Mouse (Mus musculus) small intestine, adult 2 months (tissue): ENCODE data around the gene Wdfy3. TPM values are rescaled to one million over a fixed set of nuclear protein-coding genes. Genes with fewer than 3 reads are reported as not detected.

Source experiments
- H3K27ac ChIP-seq: fragments of 200-500 bp; 2 replicates; pipeline ENCODE4 v1.5.1; 2012; ENCODE audit warnings: low read depth, low read length, control low read depth, inconsistent platforms; ENCODE audit not compliant: insufficient read depth
- H3K27me3 ChIP-seq: fragments of 200-500 bp; 2 replicates; pipeline ENCODE4 v1.6.1; 2012; ENCODE audit warnings: mild to moderate bottlenecking, moderate library complexity, low read length, inconsistent platforms; ENCODE audit not compliant: control insufficient read depth, insufficient read depth
- H3K36me3 ChIP-seq: fragments of 200-500 bp; 2 replicates; pipeline ENCODE4 v1.6.1; 2012; ENCODE audit warnings: mild to moderate bottlenecking, low read length, control low read depth, inconsistent platforms; ENCODE audit not compliant: control insufficient read depth, insufficient read depth
- H3K4me1 ChIP-seq: fragments of 200-500 bp; 2 replicates; pipeline ENCODE4 v1.6.1; 2012; ENCODE audit warnings: low read length, inconsistent platforms, mixed read lengths; ENCODE audit not compliant: control insufficient read depth, insufficient read depth, insufficient read length
- H3K4me3 ChIP-seq: fragments of 200-500 bp; 2 replicates; pipeline ENCODE4 v1.5.1; 2012; ENCODE audit warnings: low read depth, mild to moderate bottlenecking, control low read depth, inconsistent platforms, low read length, moderate library complexity
- CTCF ChIP-seq: fragments of 200-500 bp; IDR thresholded peaks from 2 replicates; pipeline ENCODE4 v1.5.1; 2012; ENCODE audit warnings: low read depth, mild to moderate bottlenecking, control low read depth, inconsistent platforms, low read length, moderate library complexity, mixed read lengths; ENCODE audit not compliant: insufficient replicate concordance, insufficient read length; ENCODE audit errors: extremely low read depth
- POLR2A ChIP-seq: fragments of 200-500 bp; IDR thresholded peaks from 2 replicates; pipeline ENCODE4 v1.6.1; 2012; ENCODE audit warnings: low read depth, mild to moderate bottlenecking, control low read depth, inconsistent platforms, low read length, moderate library complexity
- WGBS: fragments of 180-500 bp; shearing (Covaris S2); methylation state at CpG from one replicate; pipeline ENCODE4 v1.1.7; 2018; 5-methylcytosine and 5-hydroxymethylcytosine counted together
- polyA plus RNA-seq: library from polyadenylated mRNA; depleted of rRNA; stranded (reverse); fragments of >200 nt; gene quantifications from 2 replicates; pipeline ENCODE4 v1.2.3, GENCODE M21; 2012

Gene Wdfy3
- polyA plus RNA-seq, 1 experiment: 11.3 TPM

DNA sequence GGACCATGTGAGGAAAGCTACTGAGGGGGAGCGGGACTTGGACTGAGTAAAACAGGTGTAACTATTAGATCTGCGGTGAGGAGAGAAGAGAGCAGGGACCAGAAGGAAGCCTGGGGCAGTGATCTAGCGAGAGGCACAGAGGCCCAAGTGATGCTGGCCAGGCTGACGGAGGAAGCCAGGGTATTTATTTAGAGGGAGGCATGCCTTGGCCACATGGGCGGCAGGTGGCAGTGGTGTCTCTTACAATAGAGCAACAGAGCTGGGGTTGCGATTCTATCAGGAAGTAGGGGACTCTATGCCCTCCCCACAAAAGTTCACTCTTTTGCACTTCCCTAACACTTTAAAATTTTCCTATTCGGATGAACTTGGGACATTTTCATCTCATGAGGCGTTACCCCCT, 207.1 kb downstream of the Wdfy3 start:
- 87% methylated on average over 8 of the region's 8 CpGs for WGBS
- H3K36me3 ChIP-seq: peaks cover 38% of the 10 kb centered on the region
- no peak overlapping the region for H3K27ac ChIP-seq

DNA sequence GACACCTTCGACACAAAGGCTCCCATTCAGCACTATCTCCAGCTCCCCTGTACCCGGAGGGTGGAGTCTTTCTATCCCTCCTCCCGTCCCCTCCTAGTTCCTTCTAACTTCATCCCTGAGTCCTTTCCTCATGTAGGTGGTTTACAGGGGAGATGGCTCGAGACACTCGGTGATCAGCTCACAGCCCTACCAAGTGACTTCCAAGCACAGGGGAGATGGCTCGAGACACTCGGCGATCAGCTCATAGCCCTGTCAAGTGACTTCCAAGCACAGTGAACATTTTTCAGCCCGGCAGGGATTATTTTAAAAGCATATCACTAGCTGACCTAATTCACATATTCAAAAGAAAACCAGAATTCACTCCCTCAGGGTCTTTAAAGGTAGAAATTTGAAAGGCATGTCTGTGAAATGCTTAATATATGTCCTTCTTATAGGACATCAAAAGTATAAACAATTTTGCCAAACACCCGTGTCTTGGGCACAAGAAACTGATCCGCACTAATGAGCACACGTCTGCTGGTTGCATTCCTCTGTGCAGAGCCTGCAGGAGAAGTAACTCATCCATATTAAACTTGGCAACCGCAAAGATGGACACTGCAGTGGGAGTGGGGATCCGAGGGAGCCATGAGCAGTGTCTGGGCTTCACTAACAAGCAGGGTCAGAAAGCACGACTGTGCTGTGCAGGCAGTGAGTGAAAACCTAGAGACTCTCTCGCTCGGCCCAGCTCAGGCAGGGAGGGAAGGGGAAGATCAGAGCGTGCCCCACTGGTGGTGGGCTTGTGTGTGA, 207.7 kb downstream of the Wdfy3 start:
- no peak for TF ChIP-seq CTCF
- no peak for TF ChIP-seq POLR2A
- WGBS: 90% methylated on average over 18 of the region's 18 CpGs

More for the DNA sequence above, 207.1 kb downstream of the Wdfy3 start:
- TF ChIP-seq CTCF (no peak), POLR2A (no peak)
- H3K27me3 ChIP-seq: no peaks in the 10 kb centered on the region
- H3K4me3 ChIP-seq: no peak overlapping the region
- no peaks in the 10 kb centered on the region for H3K4me1 ChIP-seq

DNA sequence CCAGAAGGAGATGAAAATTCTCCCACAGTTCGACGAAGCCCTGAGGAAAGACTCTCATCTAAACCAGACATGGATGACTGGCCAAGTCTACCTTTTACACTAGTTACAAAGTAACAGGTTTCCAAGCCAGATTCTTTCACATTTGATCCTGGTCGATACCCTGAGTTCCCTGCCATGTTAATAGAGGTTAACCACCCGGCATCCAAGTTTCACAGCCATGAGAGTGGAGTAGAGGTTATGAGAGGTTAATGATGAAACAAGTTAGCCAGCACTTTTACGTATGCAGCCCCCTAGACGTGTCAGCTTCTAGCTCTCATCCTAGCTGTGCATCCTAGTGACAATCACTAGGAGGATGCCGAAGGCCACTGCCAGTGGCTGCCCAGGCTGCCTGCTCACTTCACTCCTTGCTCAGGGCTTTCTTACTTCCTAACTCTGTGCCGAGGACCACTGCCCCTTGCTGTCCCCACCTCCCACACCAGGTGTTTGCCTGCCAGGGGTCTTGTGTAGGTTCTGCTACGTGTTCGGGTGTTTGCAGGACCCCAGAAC, 210.8 kb downstream of the Wdfy3 start:
- Histone ChIP-seq H3K27me3 (no peaks in the 10 kb centered on the region), H3K4me1 (no peaks in the 10 kb centered on the region), H3K36me3 (peaks cover 40% of the 10 kb centered on the region), H3K27ac (no peak overlapping the region), H3K4me3 (no peak overlapping the region)
- WGBS: 95% methylated on average over 10 of the region's 10 CpGs
- TF ChIP-seq CTCF (no peak), POLR2A (no peak)

More for the DNA sequence above, 207.7 kb downstream of the Wdfy3 start:
- Histone ChIP-seq H3K27ac (no peak overlapping the region), H3K4me1 (no peaks in the 10 kb centered on the region), H3K36me3 (peaks cover 38% of the 10 kb centered on the region), H3K4me3 (no peak overlapping the region), H3K27me3 (no peaks in the 10 kb centered on the region)

DNA sequence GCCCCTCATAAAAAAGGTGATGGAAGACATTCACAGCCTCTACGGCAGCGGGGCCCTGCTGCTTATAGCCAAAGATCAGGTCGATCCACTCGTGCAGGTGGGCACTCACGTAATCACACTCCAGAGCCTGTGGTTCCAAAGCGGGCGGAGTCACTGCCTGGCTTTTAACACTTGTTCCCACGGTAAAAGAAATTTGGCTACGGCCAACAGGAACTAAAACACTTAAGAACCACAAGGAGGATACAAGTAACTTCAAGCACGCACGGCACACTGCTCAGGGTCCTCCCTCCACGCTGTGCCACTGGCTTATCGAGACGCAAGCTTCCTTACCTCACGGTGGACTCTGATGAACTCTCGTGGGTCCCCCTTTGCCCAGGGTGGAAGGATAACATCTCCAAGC, 214.2 kb downstream of the Wdfy3 start:
- H3K36me3 ChIP-seq: peaks cover 31% of the 10 kb centered on the region
- no peak overlapping the region for H3K4me3 ChIP-seq
- no peaks in the 10 kb centered on the region for H3K27me3 ChIP-seq
- H3K4me1 ChIP-seq: no peaks in the 10 kb centered on the region
- H3K27ac ChIP-seq: no peak overlapping the region
- TF ChIP-seq CTCF (no peak), POLR2A (no peak)
- 90% methylated on average over 16 of the region's 16 CpGs for WGBS

- Histone ChIP-seq H3K4me1 (no peaks in the 10 kb centered on the region), H3K27me3 (no peaks in the 10 kb centered on the region), H3K27ac (no peak overlapping the region), H3K36me3 (peaks cover 31% of the 10 kb centered on the region), H3K4me3 (no peak overlapping the region)
- TF ChIP-seq POLR2A (no peak), CTCF (peak; percentile 63; the same call in 1 of the 2 replicates)
- WGBS: 80% methylated on average over 7 of the region's 7 CpGs
These were observed 215.1 kb downstream of the Wdfy3 start for GRCm38 (mm10) chr5:101854667-101855066.

DNA sequence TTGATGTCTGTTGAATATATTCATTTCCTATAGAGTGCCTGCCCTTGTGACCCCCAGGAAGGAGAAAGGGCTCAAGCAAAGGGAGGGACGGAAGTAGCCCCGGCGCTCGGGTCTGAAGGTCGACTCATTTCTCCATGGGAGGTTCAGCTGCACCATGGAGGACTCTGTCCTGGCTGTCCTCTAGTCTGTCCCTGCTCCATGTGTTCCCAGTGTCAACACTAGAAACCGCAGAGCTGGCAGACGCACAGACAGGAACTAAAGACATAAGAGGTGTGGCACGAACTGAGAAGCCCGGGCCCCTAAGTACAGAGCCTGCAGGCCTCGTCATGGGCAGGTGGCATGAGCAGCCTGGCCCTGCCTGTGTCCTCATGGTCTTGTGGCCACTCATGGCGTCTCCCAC, 215.6 kb downstream of the Wdfy3 start:
- Histone ChIP-seq H3K4me3 (no peak overlapping the region), H3K27me3 (no peaks in the 10 kb centered on the region), H3K27ac (no peak overlapping the region), H3K4me1 (no peaks in the 10 kb centered on the region), H3K36me3 (peaks cover 32% of the 10 kb centered on the region)
- TF ChIP-seq CTCF (no peak), POLR2A (no peak)
- WGBS: 91% methylated on average over 11 of the region's 11 CpGs

GRCm38 (mm10) chr5:101852116-101852680, 217.5 kb downstream of the Wdfy3 start:
- Histone ChIP-seq H3K27me3 (no peaks in the 10 kb centered on the region), H3K4me1 (peaks cover 11% of the 10 kb centered on the region), H3K4me3 (no peak overlapping the region), H3K36me3 (peaks cover 34% of the 10 kb centered on the region), H3K27ac (no peak overlapping the region)
- TF ChIP-seq POLR2A (no peak), CTCF (no peak)
- WGBS: 95% methylated on average over 21 of the region's 21 CpGs
